Mouse (Mus musculus) brain, embryonic 14.5 days (tissue): Measurements from ENCODE around the gene Mrgprd.

Experiments
- CTCF ChIP-seq: fragments of 200-500 bp; IDR thresholded peaks from 2 replicates; pipeline ENCODE4 v1.5.1; 2012; ENCODE audit warnings: inconsistent platforms, mild to moderate bottlenecking, moderate library complexity, borderline replicate concordance; ENCODE audit not compliant: insufficient read depth, insufficient read length; ENCODE audit errors: extremely low read depth
- POLR2A ChIP-seq: fragments of 200-500 bp; IDR thresholded peaks from 2 replicates; pipeline ENCODE4 v1.6.1; 2012; ENCODE audit warnings: mild to moderate bottlenecking, inconsistent platforms, borderline replicate concordance; ENCODE audit not compliant: poor library complexity, insufficient read depth, insufficient read length, severe bottlenecking; ENCODE audit errors: extremely low read depth

DNA sequence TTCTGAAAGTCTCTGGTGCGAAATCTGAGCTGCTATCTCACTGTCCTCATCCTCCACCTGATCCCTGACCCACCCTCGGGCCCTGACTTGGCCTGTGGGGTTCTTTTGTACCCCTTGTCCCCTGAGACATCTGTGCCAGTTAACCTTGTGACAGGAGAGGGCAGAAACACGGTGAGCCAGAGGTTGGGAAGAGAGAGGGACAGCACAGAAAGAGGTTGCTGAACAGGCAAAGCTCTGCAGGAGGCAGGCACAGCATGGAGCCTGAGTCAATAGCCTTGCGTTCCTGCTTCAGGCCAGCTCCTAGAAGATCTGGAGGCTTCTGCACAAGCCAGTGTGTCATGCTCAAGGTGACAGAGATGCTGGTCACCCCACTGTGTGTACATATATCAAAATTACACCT, 9.0 kb downstream of the Mrgprd start:
- TF ChIP-seq CTCF = no peak
- TF ChIP-seq POLR2A = no peak
